Mouse (Mus musculus) NIH3T3 (cell line): Measurements from ENCODE around the gene Zscan29.
"Not testable (repeated sequence)": the region's sequence is repeated elsewhere in the genome, so short reads cannot be mapped to it uniquely, and the experiment has no call there.

Source experiments
- DNase-seq: peaks from one replicate; pipeline ENCODE4 v3.0.0-alpha.2; 2012; ENCODE audit warnings: low read depth

Gene Zscan29

DNA sequence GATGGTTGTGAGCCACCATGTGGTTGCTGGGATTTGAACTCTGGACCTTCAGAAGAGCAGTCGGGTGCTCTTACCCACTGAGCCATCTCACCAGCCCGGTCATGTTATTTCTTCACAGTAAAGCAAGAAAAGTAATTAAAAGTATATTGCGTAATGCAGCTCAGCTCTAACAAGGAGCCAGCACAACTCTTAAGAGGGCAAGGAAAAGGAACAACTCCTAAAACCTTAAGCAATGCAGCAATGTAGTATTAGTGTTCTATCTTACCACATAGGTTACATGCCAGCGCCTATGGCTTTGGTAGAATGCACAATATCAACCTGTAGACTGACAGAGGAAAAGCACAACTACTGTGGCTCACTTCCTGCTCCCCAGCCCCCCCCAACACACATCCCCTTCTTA lies 33.6 kb downstream of the Zscan29 start:
- no peak for DNase-seq

DNA sequence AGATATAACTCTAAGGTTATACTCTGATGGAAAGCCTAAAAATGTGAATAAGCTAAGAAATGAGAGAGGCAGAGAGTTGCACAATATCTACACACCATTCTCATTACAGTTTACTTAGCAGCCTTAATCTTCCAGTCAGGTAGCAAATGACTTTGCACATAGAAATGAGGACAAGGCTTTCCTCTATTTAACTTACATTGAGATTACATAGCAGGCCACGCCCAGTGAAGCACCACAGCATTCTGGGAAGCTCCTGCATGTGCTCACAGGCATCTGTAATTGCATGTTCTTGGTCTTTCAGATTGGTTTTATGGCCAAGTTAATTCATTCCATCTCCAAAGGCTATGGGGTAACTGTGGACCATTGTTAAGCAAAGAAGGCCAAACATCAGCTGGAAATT lies 38.1 kb downstream of the Zscan29 start:
- DNase-seq, result no peak

DNA sequence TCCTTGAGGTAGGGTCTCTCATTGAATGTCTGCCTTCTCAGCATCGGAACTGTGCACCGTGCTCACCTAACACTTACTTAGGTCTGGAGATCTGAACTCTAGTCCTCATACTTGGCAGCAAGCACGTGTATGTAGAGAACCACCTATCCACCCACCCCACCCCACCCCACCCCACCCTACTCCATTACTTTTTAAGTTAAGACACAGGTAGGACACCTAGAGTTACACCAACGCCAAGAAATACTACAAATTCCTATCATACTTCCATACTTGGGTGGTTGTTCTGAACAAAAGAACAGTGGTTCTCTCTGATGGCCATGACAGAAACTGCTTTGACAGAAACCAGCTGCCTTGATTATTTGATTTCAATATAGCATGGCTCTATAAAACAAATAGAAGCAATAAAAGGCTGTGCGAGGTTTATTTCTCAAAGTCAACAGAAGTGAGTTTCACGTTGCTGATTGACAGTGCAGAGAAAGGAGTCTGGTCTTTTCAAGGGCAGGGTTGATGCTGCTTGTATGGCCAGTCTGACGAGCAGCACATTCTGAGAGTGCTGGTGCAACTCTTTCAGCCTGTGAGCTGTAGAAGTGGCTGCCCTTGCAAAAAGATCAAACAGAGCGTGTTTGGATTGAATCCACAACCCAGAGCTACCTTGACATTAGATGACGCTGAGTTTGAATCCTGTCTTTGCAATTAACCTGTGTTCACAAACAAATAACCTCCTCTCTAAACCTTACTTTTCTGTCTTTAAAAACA lies 41.9 kb downstream of the Zscan29 start:
- DNase-seq, result no peak

- peak; percentile 26 for DNase-seq
These were observed 43.4 kb downstream of the Zscan29 start for GRCm38 (mm10) chr2:121127536-121127935.

DNA sequence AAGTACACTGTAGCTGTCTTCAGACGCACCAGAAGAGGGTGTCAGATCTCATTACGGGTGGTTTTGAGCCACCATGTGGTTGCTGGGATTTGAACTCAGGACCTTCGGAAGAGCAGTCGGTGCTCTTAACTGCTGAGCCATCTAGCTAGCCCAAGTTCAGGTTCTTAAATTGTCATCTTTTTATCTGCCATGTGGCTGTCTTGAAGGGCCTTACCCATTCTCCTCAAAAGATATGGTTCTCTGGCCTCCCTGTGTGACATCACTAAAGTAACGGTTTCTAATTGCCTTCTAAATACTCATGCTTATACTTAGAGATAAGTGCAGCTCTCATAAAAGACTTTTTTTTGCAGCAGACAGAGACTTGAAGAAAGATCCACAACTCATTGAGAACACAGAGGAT lies 44.6 kb downstream of the Zscan29 start:
- not testable (repeated sequence) for DNase-seq

DNA sequence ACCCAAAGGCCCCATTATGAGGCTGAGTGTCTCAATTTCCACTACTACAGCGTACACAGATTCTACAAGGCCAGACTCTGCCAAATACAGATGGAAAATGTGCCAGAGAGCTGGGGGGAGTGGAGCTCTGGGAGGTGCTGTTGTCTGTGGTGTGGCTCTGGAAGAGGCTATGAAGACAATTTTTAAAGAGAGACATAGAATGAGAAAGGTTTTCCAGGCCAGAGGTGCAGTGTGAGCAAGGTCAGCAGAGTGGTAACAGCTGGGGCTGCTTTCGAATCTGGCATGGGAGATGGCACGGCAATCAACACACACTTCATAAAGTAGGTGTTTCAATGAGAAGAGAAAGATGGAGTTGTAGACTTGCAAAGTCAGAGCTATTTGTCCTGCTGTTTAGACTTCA lies 51.7 kb downstream of the Zscan29 start:
- no peak for DNase-seq

- no peak for DNase-seq
These were observed 55.5 kb downstream of the Zscan29 start for GRCm38 (mm10) chr2:121115418-121115817.

DNA sequence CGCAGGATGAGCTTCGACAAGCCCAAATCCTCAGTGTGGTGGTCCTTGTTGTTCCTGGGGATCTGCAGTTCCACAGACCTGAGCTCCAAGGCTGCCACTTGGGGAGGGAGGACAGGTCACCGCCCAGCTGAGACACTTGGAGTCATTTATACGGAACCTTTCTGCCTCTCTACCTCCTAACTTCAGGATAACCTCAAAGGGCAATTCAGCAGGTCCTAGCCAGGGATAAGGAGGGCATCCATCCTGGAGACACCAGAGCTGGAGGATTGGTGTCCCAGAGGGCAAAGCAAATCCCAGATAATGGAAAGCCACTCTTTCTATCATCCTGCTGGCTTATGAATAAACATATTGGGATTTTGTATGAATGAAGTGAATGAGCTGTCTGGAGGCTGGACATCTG lies 61.2 kb downstream of the Zscan29 start, which contains the start of gene Tgm7:
Tgm7 (minus strand) TSS at position 101 of the 400 bp plus-strand sequence.
- no peak for DNase-seq
